Mouse (Mus musculus) layer of hippocampus, adult 2 months (tissue): Measurements from ENCODE around the gene Nmral1. TPM values are rescaled to one million over a fixed set of nuclear protein-coding genes. Genes with fewer than 3 reads are reported as not detected.
A peak's percentile ranks its signal among the peaks of the same experiment; 100 is the strongest.

Source experiments
- DNase-seq, 2 experiments: peaks; one replicate each; pipeline ENCODE4 v3.0.0; 2022; ENCODE audit warnings: low spot score in 2 of 2
- H3K27ac ChIP-seq: fragments of 200-600 bp; 2 replicates; pipeline ENCODE4 v1.8.1; 2022
- H3K4me3 ChIP-seq: fragments of 200-600 bp; 2 replicates; pipeline ENCODE4 v1.8.1; 2022; ENCODE audit warnings: mild to moderate bottlenecking
- CTCF ChIP-seq: fragments of 200-600 bp; conservative IDR thresholded peaks from 2 replicates; pipeline ENCODE4 v1.8.1; 2022; ENCODE audit warnings: antibody characterized with exemption, mild to moderate bottlenecking, moderate library complexity
- total RNA-seq, 2 experiments: library from RNA; stranded (reverse); gene quantifications; 2 replicates each; pipeline ENCODE4 v1.2.3; 2021

Nmral1 gene
- total RNA-seq, 2 experiments from 2014 or later, result 16.8 to 17.4 TPM

DNA sequence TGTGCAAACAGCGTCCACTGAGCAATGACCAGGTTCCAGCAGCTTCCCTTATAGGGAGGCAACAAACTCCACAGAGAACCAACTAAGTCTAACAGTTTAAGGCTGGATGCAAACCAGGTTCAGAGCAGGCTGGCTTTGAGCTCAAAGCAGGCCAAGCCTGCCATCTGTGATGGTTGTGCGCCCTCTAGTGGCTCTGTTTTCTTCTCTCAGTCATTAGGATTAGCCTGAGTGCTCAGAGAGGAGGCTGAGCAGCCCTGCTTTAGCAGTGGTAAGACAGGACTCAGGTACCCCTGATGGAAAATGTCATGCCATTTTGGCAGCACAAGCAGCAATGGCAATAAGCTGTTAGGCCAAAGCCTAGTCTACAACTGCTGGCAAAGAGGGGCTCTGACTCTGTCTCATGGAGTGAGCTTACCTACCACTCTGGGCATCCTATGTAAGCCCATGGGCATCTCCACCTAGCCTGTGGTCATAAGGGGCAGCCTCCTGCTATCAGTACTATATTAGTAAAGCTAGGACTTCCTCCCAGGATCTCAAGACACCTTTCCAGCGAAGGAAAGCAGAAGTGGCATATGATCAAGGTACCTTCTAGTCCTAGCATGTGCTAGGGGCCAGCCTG lies 51.9 kb downstream of the Nmral1 start:
- Histone ChIP-seq H3K4me3 (no peak overlapping the region), H3K27ac (no peak overlapping the region)
- TF ChIP-seq CTCF, result peak; percentile 99
- DNase-seq, result peak; percentile 86 to 95

DNA sequence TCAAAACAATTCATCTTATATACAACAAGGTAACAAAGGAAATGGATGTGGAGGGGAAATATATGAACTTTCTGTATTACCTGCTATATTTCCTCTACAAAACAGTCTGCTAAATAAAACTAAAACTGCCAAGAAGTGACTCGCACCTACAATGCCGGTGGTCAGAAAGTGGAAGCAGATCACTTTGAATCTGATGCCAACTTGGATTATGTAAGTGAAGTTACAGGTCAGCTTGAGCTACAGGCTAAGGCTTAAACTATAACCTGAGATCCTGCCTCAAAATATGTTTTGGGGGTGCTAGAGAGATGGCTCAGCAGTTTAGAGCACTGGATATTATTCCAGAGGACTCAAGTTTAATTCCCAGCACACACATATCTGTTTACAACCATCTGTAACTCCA lies 53.4 kb downstream of the Nmral1 start:
- Histone ChIP-seq H3K4me3 (no peak overlapping the region), H3K27ac (no peak overlapping the region)
- TF ChIP-seq CTCF, result no peak
- no peak for DNase-seq

DNA sequence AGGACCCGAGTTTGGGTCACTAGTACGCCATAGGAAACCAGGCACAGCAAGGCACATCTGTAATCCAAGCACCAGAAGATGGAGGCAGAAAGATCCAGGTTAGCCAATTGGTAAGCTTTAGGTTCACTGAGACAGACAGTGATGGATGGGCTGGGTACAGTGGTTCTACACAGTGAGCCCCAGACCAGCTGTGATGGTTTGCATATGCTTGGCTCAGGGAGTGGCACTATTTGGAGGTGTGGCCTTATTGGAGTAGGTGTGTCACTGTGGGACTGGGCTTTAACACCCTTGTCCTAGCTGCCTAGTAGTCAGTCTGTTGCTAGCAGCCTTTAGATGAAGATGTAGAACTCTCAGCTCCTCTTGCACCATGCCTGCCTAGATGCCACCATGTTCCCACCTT lies 55.4 kb downstream of the Nmral1 start:
- no peak for TF ChIP-seq CTCF
- Histone ChIP-seq H3K4me3 (no peak overlapping the region), H3K27ac (no peak overlapping the region)
- DNase-seq, result no peak

- Histone ChIP-seq H3K4me3 (no peak overlapping the region), H3K27ac (no peak overlapping the region)
- TF ChIP-seq CTCF, result no peak
- DNase-seq, result no peak
These were observed 57.6 kb downstream of the Nmral1 start for GRCm38 (mm10) chr16:4661605-4662004.

Other genes with a start within 250 kb of the Nmral1 start
- 10 to 100 TPM; 13.2 to 14.9 TPM for gene Srl, start 177.5 kb downstream of the Nmral1 start, total RNA-seq
- 1 to 10 TPM; 5.3 to 6.8 TPM for gene Tfap4, start 159.5 kb downstream of the Nmral1 start, total RNA-seq
- gene Glis2, start 124.6 kb downstream of the Nmral1 start, total RNA-seq, result 10 to 100 TPM; 11.0 to 13.9 TPM
- gene Pam16, start 94.4 kb downstream of the Nmral1 start, total RNA-seq, result 10 to 100 TPM; 72.3 to 75.2 TPM
- 1 to 10 TPM; 5.7 to 6.2 TPM for gene Vasn, start 79.4 kb downstream of the Nmral1 start, total RNA-seq
- 10 to 100 TPM; 61.2 to 65.4 TPM for gene Dnaja3, start 79.4 kb downstream of the Nmral1 start, total RNA-seq
- 10 to 100 TPM; 85.6 to 93.4 TPM for gene Coro7, start 39.6 kb downstream of the Nmral1 start, total RNA-seq
- 10 to 100 TPM; 91.8 to 92.0 TPM for gene Hmox2, start 7.0 kb upstream of the Nmral1 start, total RNA-seq
- 100 to 1,000 TPM; 230 to 241 TPM for gene Cdip1, start 70.9 kb upstream of the Nmral1 start, total RNA-seq
- gene 4930562C15Rik, start 116.1 kb upstream of the Nmral1 start, total RNA-seq, result not detected
- 10 to 100 TPM; 95.8 to 96.4 TPM for gene Ubald1, start 161.0 kb upstream of the Nmral1 start, total RNA-seq
- gene Mgrn1, start 166.9 kb upstream of the Nmral1 start, total RNA-seq, result 100 to 1,000 TPM; 211 to 212 TPM
- gene Nudt16l1, start 219.4 kb upstream of the Nmral1 start, total RNA-seq, result 10 to 100 TPM; 79.1 to 79.6 TPM
- gene Anks3, start 244.8 kb upstream of the Nmral1 start, total RNA-seq, result 10 to 100 TPM; 75.8 to 98.0 TPM